Mouse (Mus musculus) forelimb bud, embryonic 11.5 days (tissue): ENCODE data around the gene Snapc5.
"Not testable (repeated sequence)": the region's sequence is repeated elsewhere in the genome, so short reads cannot be mapped to it uniquely, and the experiment has no call there.

Experiments
- DNase-seq: peaks from one replicate; pipeline ENCODE4 v3.0.0-alpha.2; 2012; ENCODE audit warnings: low read depth, low spot score

Gene Snapc5

GRCm38 (mm10) chr9:64198763-64199418 lies 19.8 kb downstream of the Snapc5 start:
- DNase-seq: not testable (repeated sequence)

GRCm38 (mm10) chr9:64199897-64200296 lies 20.8 kb downstream of the Snapc5 start:
- no peak for DNase-seq

- no peak for DNase-seq
Observed at GRCm38 (mm10) chr9:64202331-64202730, 23.3 kb downstream of the Snapc5 start.

GRCm38 (mm10) chr9:64202866-64203265 lies 23.8 kb downstream of the Snapc5 start:
- no peak for DNase-seq

- no peak for DNase-seq
Observed at GRCm38 (mm10) chr9:64207509-64208084, 28.5 kb downstream of the Snapc5 start.

GRCm38 (mm10) chr9:64214452-64214851 lies 35.4 kb downstream of the Snapc5 start:
- DNase-seq: no peak

GRCm38 (mm10) chr9:64216090-64216489 lies 37.0 kb downstream of the Snapc5 start:
- DNase-seq: no peak

GRCm38 (mm10) chr9:64216641-64217040 lies 37.6 kb downstream of the Snapc5 start:
- DNase-seq: no peak

- DNase-seq: no peak
Observed at GRCm38 (mm10) chr9:64217887-64218286, 38.8 kb downstream of the Snapc5 start.

GRCm38 (mm10) chr9:64219305-64219704 lies 40.2 kb downstream of the Snapc5 start:
- no peak for DNase-seq

- no peak for DNase-seq
Observed at GRCm38 (mm10) chr9:64219772-64220420, 40.8 kb downstream of the Snapc5 start.

GRCm38 (mm10) chr9:64220603-64221002 lies 41.5 kb downstream of the Snapc5 start:
- DNase-seq: no peak

GRCm38 (mm10) chr9:64221480-64221879 lies 42.4 kb downstream of the Snapc5 start:
- no peak for DNase-seq

- no peak for DNase-seq
Observed at GRCm38 (mm10) chr9:64222098-64222497, 43.0 kb downstream of the Snapc5 start.

- DNase-seq: no peak
Observed at GRCm38 (mm10) chr9:64225805-64226204, 46.7 kb downstream of the Snapc5 start.

- no peak for DNase-seq
Observed at GRCm38 (mm10) chr9:64227736-64228135, 48.7 kb downstream of the Snapc5 start.

GRCm38 (mm10) chr9:64228972-64229371 lies 49.9 kb downstream of the Snapc5 start:
- DNase-seq: no peak

- no peak for DNase-seq
Observed at GRCm38 (mm10) chr9:64231171-64231570, 52.1 kb downstream of the Snapc5 start.

- DNase-seq: no peak
Observed at GRCm38 (mm10) chr9:64231674-64232073, 52.6 kb downstream of the Snapc5 start.

- DNase-seq: no peak
Observed at GRCm38 (mm10) chr9:64232257-64232957, 53.3 kb downstream of the Snapc5 start.
